Mouse (Mus musculus): ENCODE results near the gene Fam19a1. TPM values are rescaled to one million over a fixed set of nuclear protein-coding genes. Genes with fewer than 3 reads are reported as not detected.

Gene Fam19a1
- total and polyA plus RNA-seq, 2 experiments from 2014 or later: 17.1 to 22.3 TPM

- Histone ChIP-seq H3K27me3 (ENCODE audit: insufficient read depth, low read length) (no peaks in the 10 kb centered on the region), H3K4me1 (ENCODE audit: insufficient read depth) (no peaks in the 10 kb centered on the region), H3K27ac (ENCODE audit: low read depth, low read length) (no peak overlapping the region), H3K4me2 (ENCODE audit: low read depth) (no peak overlapping the region), H3K36me3 (ENCODE audit: insufficient read depth) (no peaks in the 10 kb centered on the region), H3K9me3 (ENCODE audit: low read length) (no peaks in the 10 kb centered on the region), H3K9ac (no peak overlapping the region), H3K4me3 (ENCODE audit: low read depth, low read length) (no peak overlapping the region)
- TF ChIP-seq CTCF (IDR thresholded peaks at IDR 0.05; ENCODE audit: low read depth): no peak
- ATAC-seq: no peak
- DNase-seq: no peak
- WGBS: 41% methylated on average over 3 of the region's 3 CpGs
These were observed 139.0 kb downstream of the Fam19a1 start for GRCm38 (mm10) chr6:96252001-96252400.

GRCm38 (mm10) chr6:96254815-96255214 lies 141.9 kb downstream of the Fam19a1 start:
- Histone ChIP-seq H3K9ac (no peak overlapping the region), H3K4me2 (ENCODE audit: low read depth) (no peak overlapping the region), H3K27me3 (ENCODE audit: insufficient read depth, low read length) (no peaks in the 10 kb centered on the region), H3K4me1 (ENCODE audit: insufficient read depth) (no peaks in the 10 kb centered on the region), H3K36me3 (ENCODE audit: insufficient read depth) (no peaks in the 10 kb centered on the region), H3K4me3 (ENCODE audit: low read depth, low read length) (no peak overlapping the region), H3K9me3 (ENCODE audit: low read length) (no peaks in the 10 kb centered on the region), H3K27ac (ENCODE audit: low read depth, low read length) (no peak overlapping the region)
- no peak for ATAC-seq
- 27% methylated on average over 2 of the region's 2 CpGs for WGBS
- no peak for TF ChIP-seq CTCF (IDR thresholded peaks at IDR 0.05; ENCODE audit: low read depth)
- DNase-seq: no peak

GRCm38 (mm10) chr6:96258651-96259050 lies 145.7 kb downstream of the Fam19a1 start:
- 85% methylated on average over 3 of the region's 3 CpGs for WGBS
- H3K4me1 ChIP-seq (ENCODE audit: insufficient read depth): no peaks in the 10 kb centered on the region
- H3K27me3 ChIP-seq (ENCODE audit: insufficient read depth, low read length): no peaks in the 10 kb centered on the region
- H3K36me3 ChIP-seq (ENCODE audit: insufficient read depth): no peaks in the 10 kb centered on the region
- DNase-seq: peak; percentile 10
- no peak overlapping the region for H3K27ac ChIP-seq (ENCODE audit: low read depth, low read length)
- H3K9ac ChIP-seq: no peak overlapping the region
- no peak overlapping the region for H3K4me3 ChIP-seq (ENCODE audit: low read depth, low read length)
- no peak for TF ChIP-seq CTCF (IDR thresholded peaks at IDR 0.05; ENCODE audit: low read depth)
- H3K9me3 ChIP-seq (ENCODE audit: low read length): no peaks in the 10 kb centered on the region
- H3K4me2 ChIP-seq (ENCODE audit: low read depth): no peak overlapping the region
- ATAC-seq: peak; percentile 40; the same call in 1 of the 2 replicates

GRCm38 (mm10) chr6:96266456-96266855 lies 153.5 kb downstream of the Fam19a1 start:
- no peak for ATAC-seq
- no peak for TF ChIP-seq CTCF (IDR thresholded peaks at IDR 0.05; ENCODE audit: low read depth)
- no peaks in the 10 kb centered on the region for H3K4me1 ChIP-seq (ENCODE audit: insufficient read depth)
- no peak overlapping the region for H3K27ac ChIP-seq (ENCODE audit: low read depth, low read length)
- H3K36me3 ChIP-seq (ENCODE audit: insufficient read depth): no peaks in the 10 kb centered on the region
- H3K27me3 ChIP-seq (ENCODE audit: insufficient read depth, low read length): no peaks in the 10 kb centered on the region
- H3K4me3 ChIP-seq (ENCODE audit: low read depth, low read length): no peak overlapping the region
- DNase-seq: no peak
- no peak overlapping the region for H3K9ac ChIP-seq
- WGBS: 74% methylated on average over 4 of the region's 4 CpGs
- H3K9me3 ChIP-seq (ENCODE audit: low read length): no peaks in the 10 kb centered on the region
- no peak overlapping the region for H3K4me2 ChIP-seq (ENCODE audit: low read depth)

- ATAC-seq (no peak), DNase-seq (no peak)
- no peak overlapping the region for H3K9ac ChIP-seq
- no peaks in the 10 kb centered on the region for H3K9me3 ChIP-seq (ENCODE audit: low read length)
- H3K4me1 ChIP-seq (ENCODE audit: insufficient read depth): no peaks in the 10 kb centered on the region
- no peaks in the 10 kb centered on the region for H3K27me3 ChIP-seq (ENCODE audit: insufficient read depth, low read length)
- H3K27ac ChIP-seq (ENCODE audit: low read depth, low read length): no peak overlapping the region
- H3K4me3 ChIP-seq (ENCODE audit: low read depth, low read length): no peak overlapping the region
- H3K4me2 ChIP-seq (ENCODE audit: low read depth): no peak overlapping the region
- H3K36me3 ChIP-seq (ENCODE audit: insufficient read depth): no peaks in the 10 kb centered on the region
- TF ChIP-seq CTCF (IDR thresholded peaks at IDR 0.05; ENCODE audit: low read depth): no peak
These were observed 155.8 kb downstream of the Fam19a1 start for GRCm38 (mm10) chr6:96268788-96269187.

- H3K27me3 ChIP-seq (ENCODE audit: insufficient read depth, low read length): no peaks in the 10 kb centered on the region
- TF ChIP-seq CTCF (IDR thresholded peaks at IDR 0.05; ENCODE audit: low read depth): no peak
- H3K4me3 ChIP-seq (ENCODE audit: low read depth, low read length): no peak overlapping the region
- no peak for DNase-seq
- no peak overlapping the region for H3K4me2 ChIP-seq (ENCODE audit: low read depth)
- WGBS: 96% methylated on average over 5 of the region's 5 CpGs
- H3K9ac ChIP-seq: no peak overlapping the region
- H3K27ac ChIP-seq (ENCODE audit: low read depth, low read length): no peak overlapping the region
- no peaks in the 10 kb centered on the region for H3K36me3 ChIP-seq (ENCODE audit: insufficient read depth)
- no peak for ATAC-seq
- no peaks in the 10 kb centered on the region for H3K4me1 ChIP-seq (ENCODE audit: insufficient read depth)
- H3K9me3 ChIP-seq (ENCODE audit: low read length): no peaks in the 10 kb centered on the region
These were observed 157.5 kb downstream of the Fam19a1 start for GRCm38 (mm10) chr6:96270436-96270835.

- H3K36me3 ChIP-seq (ENCODE audit: insufficient read depth): no peaks in the 10 kb centered on the region
- WGBS: 94% methylated on average over 4 of the region's 4 CpGs
- no peaks in the 10 kb centered on the region for H3K9me3 ChIP-seq (ENCODE audit: low read length)
- H3K4me3 ChIP-seq (ENCODE audit: low read depth, low read length): no peak overlapping the region
- H3K4me1 ChIP-seq (ENCODE audit: insufficient read depth): no peaks in the 10 kb centered on the region
- no peak for DNase-seq
- no peak for TF ChIP-seq CTCF (IDR thresholded peaks at IDR 0.05; ENCODE audit: low read depth)
- no peak overlapping the region for H3K4me2 ChIP-seq (ENCODE audit: low read depth)
- ATAC-seq: no peak
- H3K27ac ChIP-seq (ENCODE audit: low read depth, low read length): no peak overlapping the region
- no peaks in the 10 kb centered on the region for H3K27me3 ChIP-seq (ENCODE audit: insufficient read depth, low read length)
- no peak overlapping the region for H3K9ac ChIP-seq
These were observed 170.8 kb downstream of the Fam19a1 start for GRCm38 (mm10) chr6:96283731-96284130.

- no peak overlapping the region for H3K4me3 ChIP-seq (ENCODE audit: low read depth, low read length)
- 23% methylated on average over 4 of the region's 4 CpGs for WGBS
- no peaks in the 10 kb centered on the region for H3K36me3 ChIP-seq (ENCODE audit: insufficient read depth)
- no peak for ATAC-seq
- no peak for TF ChIP-seq CTCF (IDR thresholded peaks at IDR 0.05; ENCODE audit: low read depth)
- H3K4me1 ChIP-seq (ENCODE audit: insufficient read depth): no peaks in the 10 kb centered on the region
- H3K4me2 ChIP-seq (ENCODE audit: low read depth): no peak overlapping the region
- H3K9me3 ChIP-seq (ENCODE audit: low read length): no peaks in the 10 kb centered on the region
- no peaks in the 10 kb centered on the region for H3K27me3 ChIP-seq (ENCODE audit: insufficient read depth, low read length)
- no peak overlapping the region for H3K9ac ChIP-seq
- H3K27ac ChIP-seq (ENCODE audit: low read depth, low read length): no peak overlapping the region
- no peak for DNase-seq
These were observed 171.6 kb downstream of the Fam19a1 start for GRCm38 (mm10) chr6:96284590-96284989.

Measured in forebrain, postnatal 0 days (tissue).